Mouse (Mus musculus) myocyte (in vitro differentiated cells): ENCODE results near the gene Vdr. TPM values are rescaled to one million over a fixed set of nuclear protein-coding genes. Genes with fewer than 3 reads are reported as not detected.
A peak's percentile ranks its signal among the peaks of the same experiment; 100 is the strongest.

Source experiments
- H3K27me3 ChIP-seq: one replicate; pipeline ENCODE4 v1.6.1; 2011; ENCODE audit not compliant: control insufficient read depth, insufficient read depth, insufficient read length
- H3K36me3 ChIP-seq: one replicate; pipeline ENCODE4 v1.6.1; 2011; ENCODE audit not compliant: control insufficient read depth, insufficient read depth
- H3K4me2 ChIP-seq: one replicate; pipeline ENCODE4 v1.6.1; 2011; ENCODE audit warnings: low read depth, control low read depth
- H3K4me3 ChIP-seq: one replicate; pipeline ENCODE4 v1.5.1; 2011; ENCODE audit warnings: mild to moderate bottlenecking, control low read depth, moderate library complexity
- H3K79me2 ChIP-seq: one replicate; pipeline ENCODE4 v1.6.1; 2011; ENCODE audit not compliant: control insufficient read depth, insufficient read depth
- H3ac ChIP-seq: one replicate; pipeline ENCODE4 v1.6.1; 2011; ENCODE audit not compliant: control insufficient read depth, insufficient read length
- CEBPB ChIP-seq: IDR thresholded peaks from 2 replicates; pipeline ENCODE4 v1.6.1; 2011; ENCODE audit warnings: mild to moderate bottlenecking, moderate library complexity; ENCODE audit not compliant: poor library complexity, insufficient read depth, severe bottlenecking
- E2F4 ChIP-seq: IDR thresholded peaks from one replicate; pipeline ENCODE4 v1.6.1; 2011; ENCODE audit warnings: mild to moderate bottlenecking, control low read depth, moderate library complexity; ENCODE audit not compliant: insufficient read depth
- MAX ChIP-seq: IDR thresholded peaks from one replicate; pipeline ENCODE4 v1.6.1; 2011; ENCODE audit warnings: low read depth, mild to moderate bottlenecking, control low read depth
- MYOD1 ChIP-seq, 3 experiments: IDR thresholded peaks; one replicate each; pipeline ENCODE4 v1.6.1; 2011; ENCODE audit warnings: control low read depth in 2 of 3, low read depth in 2 of 3, mild to moderate bottlenecking in 2 of 3, moderate library complexity in 1 of 3; ENCODE audit not compliant: insufficient read length in 2 of 3, control insufficient read depth in 1 of 3
- MYOG ChIP-seq, 3 experiments: IDR thresholded peaks; one replicate each; pipeline ENCODE4 v1.6.1; 2011; ENCODE audit warnings: control low read depth in 2 of 3, low read depth in 2 of 3, mild to moderate bottlenecking in 2 of 3; ENCODE audit not compliant: insufficient read length in 2 of 3, control insufficient read depth in 1 of 3, insufficient read depth in 1 of 3
- POLR2A ChIP-seq: IDR thresholded peaks from one replicate; pipeline ENCODE4 v1.6.1; 2011; ENCODE audit warnings: low read depth, mild to moderate bottlenecking, control low read depth, moderate library complexity; ENCODE audit not compliant: insufficient read length
- POLR2AphosphoS2 ChIP-seq: IDR thresholded peaks from one replicate; pipeline ENCODE4 v1.6.1; 2011; ENCODE audit warnings: low read depth, control low read depth; ENCODE audit not compliant: insufficient read length
- REST ChIP-seq: IDR thresholded peaks from one replicate; pipeline ENCODE4 v1.6.1; 2011; ENCODE audit warnings: mild to moderate bottlenecking, control low read depth, moderate library complexity; ENCODE audit not compliant: insufficient read depth, insufficient read length
- SRF ChIP-seq: IDR thresholded peaks from one replicate; pipeline ENCODE4 v1.6.1; 2011; ENCODE audit warnings: low read depth; ENCODE audit not compliant: control insufficient read depth, insufficient read length
- TCF12 ChIP-seq: IDR thresholded peaks from one replicate; pipeline ENCODE4 v1.6.1; 2011; ENCODE audit warnings: mild to moderate bottlenecking, control low read depth; ENCODE audit not compliant: poor library complexity, insufficient read depth, severe bottlenecking
- TCF3 ChIP-seq: IDR thresholded peaks from one replicate; pipeline ENCODE4 v1.6.1; 2011; ENCODE audit warnings: low read depth, control low read depth; ENCODE audit not compliant: insufficient read length
- USF1 ChIP-seq: IDR thresholded peaks from one replicate; pipeline ENCODE4 v1.6.1; 2011; ENCODE audit warnings: low read depth, mild to moderate bottlenecking, control low read depth, moderate library complexity
- polyA plus RNA-seq: library from polyadenylated mRNA; unstranded; fragments of >200 nt; fragmentation: generic; extraction: Trizol; gene quantifications from one replicate; pipeline ENCODE4 v1.2.1, GENCODE M21; 2012; ENCODE audit warnings: missing spikeins

Gene Vdr
- polyA plus RNA-seq, 1 experiment = 9.8 TPM

DNA sequence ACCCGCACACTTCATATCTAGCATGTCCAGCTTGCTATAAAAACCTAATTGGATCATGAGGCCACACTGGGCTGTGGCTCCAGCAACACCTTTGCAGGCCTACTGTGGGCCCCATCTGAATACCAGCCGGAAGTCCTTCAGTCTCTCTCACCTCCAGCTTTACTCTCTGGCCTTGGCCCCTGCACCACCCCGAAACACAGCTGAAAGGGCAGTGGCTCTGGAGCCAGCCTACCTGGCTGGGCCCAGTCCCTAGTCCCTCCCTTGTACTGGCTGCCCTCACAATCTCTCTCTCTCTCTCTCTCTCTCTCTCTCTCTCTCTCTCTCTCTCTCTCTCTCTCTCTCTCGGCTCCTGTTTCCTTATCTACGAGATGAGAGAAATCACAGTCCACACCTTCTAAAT lies 11.6 kb downstream of the Vdr start:
- Histone ChIP-seq H3K4me3 (no peak overlapping the region), H3K79me2 (no peaks in the 10 kb centered on the region), H3K27me3 (no peaks in the 10 kb centered on the region), H3K4me2 (no peak overlapping the region), H3ac (no peak overlapping the region), H3K36me3 (no peaks in the 10 kb centered on the region)
- TF ChIP-seq CEBPB (no peak), MYOG (IDR thresholded peaks at IDR 0.05; ENCODE audit: control insufficient read depth in 1 of 3, insufficient read depth in 1 of 3, insufficient read length in 2 of 3, low read depth in 2 of 3) (no peak), MAX (no peak), POLR2A (no peak), TCF3 (no peak), SRF (no peak), TCF12 (no peak), MYOD1 (IDR thresholded peaks at IDR 0.05; ENCODE audit: control insufficient read depth in 1 of 3, insufficient read length in 2 of 3, low read depth in 2 of 3) (no peak), POLR2AphosphoS2 (no peak), REST (no peak), USF1 (no peak), E2F4 (no peak)

DNA sequence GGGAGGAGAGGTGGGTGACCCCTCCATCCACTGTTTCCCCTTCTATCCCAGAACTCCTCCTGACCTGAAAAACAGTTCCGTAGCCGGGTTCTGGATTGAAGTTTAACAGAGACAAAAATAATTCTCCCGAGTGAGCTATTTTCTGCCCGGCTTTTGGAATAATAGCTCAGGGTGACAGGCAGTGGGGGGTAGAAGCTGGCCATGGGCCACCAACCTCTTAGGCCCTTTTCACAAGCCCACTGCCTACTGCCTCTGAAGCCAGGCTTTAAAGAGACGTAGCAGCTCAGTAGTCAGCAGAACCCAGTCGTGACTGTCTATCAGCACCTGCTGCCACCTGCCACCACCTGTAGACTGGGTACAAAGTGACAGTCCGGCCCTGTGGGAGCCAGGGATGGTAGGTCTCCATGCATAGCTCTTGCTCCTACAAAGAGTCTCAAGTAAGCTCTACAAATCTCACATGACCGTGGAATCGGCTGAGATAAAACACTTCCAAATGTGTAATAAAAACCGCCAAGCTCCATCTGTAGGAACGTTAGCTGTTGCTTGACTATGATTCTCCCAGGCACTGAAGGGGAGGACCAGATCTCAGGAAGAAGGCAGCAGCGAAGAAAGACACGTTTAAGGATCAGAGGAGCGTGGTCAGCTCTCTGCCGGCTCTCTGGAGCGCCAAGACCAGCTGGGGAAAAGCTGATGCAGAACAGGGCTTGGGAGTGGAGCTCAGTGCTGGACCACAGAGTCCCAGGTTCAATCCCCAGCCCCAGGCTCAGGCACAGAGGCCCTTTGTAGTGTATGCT lies 13.4 kb downstream of the Vdr start:
- H3K4me2 ChIP-seq = no peak overlapping the region
- H3K27me3 ChIP-seq = no peaks in the 10 kb centered on the region
- no peak overlapping the region for H3K4me3 ChIP-seq
- no peaks in the 10 kb centered on the region for H3K79me2 ChIP-seq
- H3ac ChIP-seq = no peak overlapping the region
- TF ChIP-seq SRF = no peak
- no peak for TF ChIP-seq REST
- no peak for TF ChIP-seq MYOG (IDR thresholded peaks at IDR 0.05; ENCODE audit: control insufficient read depth in 1 of 3, insufficient read depth in 1 of 3, insufficient read length in 2 of 3, low read depth in 2 of 3)
- no peak for TF ChIP-seq CEBPB
- no peak for TF ChIP-seq MAX
- TF ChIP-seq POLR2AphosphoS2 = no peak
- TF ChIP-seq USF1 = no peak
- no peak for TF ChIP-seq TCF12
- TF ChIP-seq MYOD1 (IDR thresholded peaks at IDR 0.05; ENCODE audit: control insufficient read depth in 1 of 3, insufficient read length in 2 of 3, low read depth in 2 of 3) = no peak
- H3K36me3 ChIP-seq = no peaks in the 10 kb centered on the region

DNA sequence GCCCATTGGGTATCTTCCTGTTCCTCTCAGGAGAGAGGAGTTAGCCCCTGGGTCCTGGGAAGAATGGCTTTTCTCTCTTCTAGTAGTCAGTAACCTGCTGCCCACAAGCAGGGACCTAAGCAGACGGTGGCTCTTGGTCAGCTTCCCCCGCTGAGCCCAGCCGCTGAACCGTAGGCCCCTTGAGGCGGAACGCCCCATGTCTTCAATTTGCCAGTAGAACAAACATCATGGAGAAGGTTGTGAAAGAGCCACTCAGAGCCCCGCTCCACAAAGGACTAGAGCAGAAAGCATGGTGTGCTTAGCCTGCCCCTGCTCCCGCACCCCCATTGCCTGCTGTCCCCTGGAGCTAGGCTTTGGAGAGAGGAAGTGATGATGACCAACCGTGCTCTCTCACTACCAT lies 14.1 kb downstream of the Vdr start:
- H3K4me2 ChIP-seq = no peak overlapping the region
- H3K36me3 ChIP-seq = no peaks in the 10 kb centered on the region
- no peaks in the 10 kb centered on the region for H3K79me2 ChIP-seq
- H3ac ChIP-seq = no peak overlapping the region
- H3K4me3 ChIP-seq = no peak overlapping the region
- TF ChIP-seq REST (no peak), USF1 (no peak), MAX (no peak), E2F4 (no peak), POLR2AphosphoS2 (no peak), MYOG (IDR thresholded peaks at IDR 0.05; ENCODE audit: control insufficient read depth in 1 of 3, insufficient read depth in 1 of 3, insufficient read length in 2 of 3, low read depth in 2 of 3) (no peak), POLR2A (no peak), SRF (no peak), TCF12 (no peak), TCF3 (no peak), MYOD1 (IDR thresholded peaks at IDR 0.05; ENCODE audit: control insufficient read depth in 1 of 3, insufficient read length in 2 of 3, low read depth in 2 of 3) (no peak)
- H3K27me3 ChIP-seq = no peaks in the 10 kb centered on the region

DNA sequence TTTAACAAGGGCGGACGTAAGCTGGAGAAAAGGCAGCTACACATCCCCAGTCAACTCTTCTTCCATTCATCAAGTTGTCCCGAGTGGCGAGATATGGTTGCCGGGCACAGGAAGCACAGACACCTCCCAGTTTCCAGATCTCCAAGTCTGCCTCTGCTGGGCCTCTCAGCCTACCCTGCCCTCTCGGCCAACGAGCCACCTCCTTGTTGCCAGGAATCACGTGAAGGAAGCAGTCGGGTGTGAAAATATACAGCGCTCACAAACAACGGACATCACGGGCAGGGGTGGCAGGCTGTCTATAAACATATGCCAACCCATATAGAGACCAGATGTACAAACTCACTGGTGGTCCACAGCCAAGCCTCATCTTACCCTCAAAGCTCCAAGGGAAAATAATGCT lies 14.6 kb downstream of the Vdr start:
- no peaks in the 10 kb centered on the region for H3K79me2 ChIP-seq
- H3K4me2 ChIP-seq = peak overlapping the region; percentile 41
- no peaks in the 10 kb centered on the region for H3K36me3 ChIP-seq
- no peak overlapping the region for H3ac ChIP-seq
- no peak overlapping the region for H3K4me3 ChIP-seq
- TF ChIP-seq TCF3 = no peak
- no peak for TF ChIP-seq CEBPB
- TF ChIP-seq TCF12 = no peak
- no peak for TF ChIP-seq SRF
- no peak for TF ChIP-seq MAX
- no peak for TF ChIP-seq E2F4
- TF ChIP-seq REST = no peak
- TF ChIP-seq MYOG (IDR thresholded peaks at IDR 0.05; ENCODE audit: control insufficient read depth in 1 of 3, insufficient read depth in 1 of 3, insufficient read length in 2 of 3, low read depth in 2 of 3) = no peak
- no peak for TF ChIP-seq POLR2AphosphoS2
- H3K27me3 ChIP-seq = no peaks in the 10 kb centered on the region

DNA sequence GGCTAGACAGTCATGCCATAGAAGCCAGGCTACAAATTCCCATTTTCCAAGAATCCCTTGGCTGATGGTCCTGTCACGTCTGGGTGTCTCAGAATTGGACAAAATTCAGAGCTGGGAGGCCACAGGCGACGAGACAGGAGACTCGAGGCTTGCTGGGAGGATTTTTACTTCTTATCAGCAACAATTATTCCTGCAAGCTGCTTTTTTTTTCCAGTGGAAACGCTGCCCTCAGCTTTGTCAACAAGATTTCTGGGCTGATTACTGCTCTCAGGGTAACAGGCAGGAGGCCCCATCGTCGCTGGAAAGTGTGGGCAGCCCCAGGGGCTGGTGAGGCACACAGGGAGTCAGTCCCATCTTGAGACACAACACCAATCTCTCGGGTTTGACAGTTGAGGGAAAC lies 17.9 kb downstream of the Vdr start:
- H3K79me2 ChIP-seq = no peaks in the 10 kb centered on the region
- TF ChIP-seq SRF (no peak), E2F4 (no peak), MYOG (IDR thresholded peaks at IDR 0.05; ENCODE audit: control insufficient read depth in 1 of 3, insufficient read depth in 1 of 3, insufficient read length in 2 of 3, low read depth in 2 of 3) (no peak), MYOD1 (IDR thresholded peaks at IDR 0.05; ENCODE audit: control insufficient read depth in 1 of 3, insufficient read length in 2 of 3, low read depth in 2 of 3) (no peak)
- H3K4me3 ChIP-seq = no peak overlapping the region
- H3K27me3 ChIP-seq = no peaks in the 10 kb centered on the region
- no peak overlapping the region for H3K4me2 ChIP-seq
- no peak overlapping the region for H3ac ChIP-seq
- H3K36me3 ChIP-seq = no peaks in the 10 kb centered on the region
